Mouse (Mus musculus) MEL-GATA-1-ER (cell line): Measurements from ENCODE around the gene Slx4ip.

Experiments used
- DNase-seq: peaks from one replicate; pipeline ENCODE4 v3.0.0-alpha.2; 2012; ENCODE audit warnings: low read depth; ENCODE audit errors: extremely low read depth

The Slx4ip gene

DNA sequence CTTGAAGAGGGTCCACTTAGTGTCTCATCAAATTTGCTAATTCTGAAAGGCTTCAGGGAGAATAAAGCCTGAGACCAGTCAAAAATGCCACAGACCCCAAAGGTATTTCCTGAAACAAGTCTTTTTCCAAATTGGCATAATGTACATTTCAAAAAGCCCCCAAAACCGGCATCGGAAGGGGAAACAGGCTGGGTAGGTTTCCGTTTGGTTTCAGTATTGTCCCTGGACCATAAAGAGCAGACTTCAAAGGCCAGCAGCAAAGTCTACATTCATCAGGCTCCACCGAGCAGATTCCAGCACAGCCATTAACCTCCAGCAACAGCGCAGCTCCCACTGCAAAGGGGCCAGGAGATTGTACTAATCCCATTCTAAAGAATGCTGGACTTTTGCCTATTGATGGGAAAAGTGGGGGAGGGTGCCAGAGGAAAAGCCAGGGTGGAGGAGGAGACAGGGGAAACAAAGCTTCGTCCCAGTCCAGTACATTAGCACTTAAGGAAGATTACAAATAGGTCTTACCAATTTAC is 208.3 kb downstream of the Slx4ip start:
- DNase-seq: no peak

DNA sequence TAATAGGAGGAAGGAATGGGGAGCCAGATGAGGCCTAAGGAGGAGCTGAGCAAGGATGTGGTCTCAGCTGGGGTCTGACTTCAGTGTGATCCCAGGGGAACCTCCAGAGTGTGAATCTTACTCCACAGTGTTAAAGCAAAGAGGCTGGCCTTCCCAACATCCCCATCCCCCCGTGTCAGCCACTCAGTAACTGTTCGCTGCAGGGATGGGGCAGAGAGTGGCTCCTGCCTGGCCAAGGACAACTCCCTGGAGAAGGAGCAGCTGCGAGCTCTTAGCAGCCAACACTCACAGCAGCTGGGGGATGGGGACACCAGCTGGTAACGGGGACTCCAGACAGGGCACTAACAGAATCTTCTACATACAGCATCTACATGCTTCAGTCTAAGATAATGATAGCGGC is 210.1 kb downstream of the Slx4ip start:
- DNase-seq: no peak

DNA sequence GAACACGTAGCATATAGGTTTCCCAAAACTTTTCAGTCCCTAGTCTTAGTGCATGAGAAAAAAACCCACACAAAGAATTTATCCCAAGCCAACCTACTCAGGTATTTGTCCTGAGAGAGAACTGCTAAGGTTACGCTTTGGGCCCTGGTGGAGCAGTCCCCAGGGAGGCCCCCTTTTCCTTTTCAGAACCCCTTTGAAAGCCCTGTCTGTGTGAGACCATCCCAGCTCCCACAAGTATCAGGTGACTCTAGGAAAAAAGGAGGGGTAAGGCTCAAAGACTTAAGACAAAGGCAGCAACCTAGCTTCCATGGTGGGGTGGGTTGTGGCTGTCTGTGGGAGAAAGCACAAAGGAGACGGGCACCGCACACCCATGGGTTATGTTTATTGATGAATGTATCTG is 216.2 kb downstream of the Slx4ip start:
- no peak for DNase-seq

DNA sequence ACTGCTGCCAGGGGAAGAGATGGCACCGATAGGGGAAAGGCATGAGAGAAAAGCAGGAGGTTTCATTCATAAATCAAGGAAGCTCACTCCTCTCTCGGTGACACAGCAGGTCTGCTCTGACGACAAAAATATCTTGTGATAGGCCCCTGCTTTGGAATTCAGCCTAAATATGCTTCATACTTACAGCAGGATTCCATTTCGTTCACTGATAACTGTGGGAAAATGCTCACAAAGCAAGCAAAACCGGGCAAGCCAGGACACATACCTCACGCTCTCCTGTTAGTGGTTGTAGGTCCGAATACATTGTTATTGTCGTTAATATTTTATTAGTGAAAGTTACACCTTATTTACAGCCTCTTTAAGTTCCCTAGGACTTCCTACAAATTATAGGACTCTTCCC is 216.9 kb downstream of the Slx4ip start:
- no peak for DNase-seq

DNA sequence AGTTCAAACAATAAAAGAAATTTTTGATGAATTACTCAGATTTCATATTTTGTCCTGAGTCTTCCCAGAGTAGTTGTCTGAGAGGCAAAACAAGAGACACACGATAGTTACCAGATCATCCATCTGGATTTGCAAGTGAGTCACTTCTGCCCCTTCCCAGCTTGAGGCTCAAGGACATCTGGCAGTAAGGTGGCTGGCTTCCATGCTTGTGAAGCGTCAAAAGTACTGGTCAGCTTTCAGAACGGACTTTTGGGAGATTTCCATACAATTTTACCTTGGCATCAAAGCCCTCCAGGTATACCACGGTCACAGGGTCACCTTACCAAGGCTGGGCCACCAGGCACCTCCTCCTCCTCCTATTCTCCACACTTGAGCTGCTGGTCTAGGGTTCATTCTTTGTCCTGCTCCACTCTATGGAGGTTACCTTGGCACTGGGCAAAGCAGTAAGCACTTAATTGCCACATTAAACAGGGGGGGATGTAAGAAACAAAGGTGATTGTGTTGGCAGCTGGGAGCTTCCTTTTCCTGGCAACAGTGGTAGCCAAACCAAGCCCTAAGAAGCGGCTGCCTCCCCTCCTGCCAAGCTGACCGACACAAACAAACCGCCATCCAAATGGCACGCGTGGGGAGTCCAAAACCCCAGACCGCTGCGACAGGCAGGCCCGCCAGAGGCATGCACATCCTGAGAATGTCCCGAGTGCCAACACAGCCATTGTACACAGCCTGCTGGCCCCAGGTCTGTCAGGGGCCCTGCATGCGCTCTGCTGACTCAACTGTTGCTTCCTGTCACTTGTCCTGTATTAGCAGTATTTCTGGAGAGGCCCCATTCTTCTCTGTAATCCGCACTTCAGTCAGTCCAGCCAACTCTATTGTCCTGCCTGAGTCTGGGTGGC is 218.5 kb downstream of the Slx4ip start:
- DNase-seq: no peak

DNA sequence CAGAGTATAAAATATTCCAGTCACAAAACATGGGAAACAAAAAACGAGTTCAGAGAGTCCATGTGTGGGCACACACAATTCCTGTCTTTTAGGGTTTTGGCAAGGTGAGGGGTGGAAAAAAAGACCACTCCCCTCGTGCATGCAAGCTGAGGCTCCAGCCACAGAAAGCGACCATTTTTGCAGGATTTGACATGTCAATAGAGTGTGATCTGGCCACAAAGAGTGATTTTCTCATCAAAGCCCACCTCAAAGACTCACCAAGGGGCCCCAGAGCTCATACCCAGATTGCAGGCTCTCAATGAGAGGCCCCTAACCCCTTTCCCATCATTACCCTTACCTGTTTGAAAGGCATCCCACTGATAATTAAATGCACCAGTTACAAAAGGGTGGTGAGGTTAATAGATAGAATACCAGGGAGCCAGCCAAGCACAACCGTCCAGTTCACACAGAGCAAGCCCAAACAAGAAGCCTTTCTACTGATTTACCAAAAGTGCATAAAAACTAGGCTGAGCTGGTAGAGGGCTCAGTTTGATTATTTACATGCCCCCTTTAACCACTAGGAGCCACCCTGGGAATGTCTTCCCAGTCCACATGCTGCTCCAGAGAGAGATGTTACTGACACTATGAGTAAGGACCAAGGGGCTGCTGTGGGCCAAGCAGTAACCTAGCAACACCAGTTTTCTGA is 219.3 kb downstream of the Slx4ip start:
- DNase-seq: no peak

DNA sequence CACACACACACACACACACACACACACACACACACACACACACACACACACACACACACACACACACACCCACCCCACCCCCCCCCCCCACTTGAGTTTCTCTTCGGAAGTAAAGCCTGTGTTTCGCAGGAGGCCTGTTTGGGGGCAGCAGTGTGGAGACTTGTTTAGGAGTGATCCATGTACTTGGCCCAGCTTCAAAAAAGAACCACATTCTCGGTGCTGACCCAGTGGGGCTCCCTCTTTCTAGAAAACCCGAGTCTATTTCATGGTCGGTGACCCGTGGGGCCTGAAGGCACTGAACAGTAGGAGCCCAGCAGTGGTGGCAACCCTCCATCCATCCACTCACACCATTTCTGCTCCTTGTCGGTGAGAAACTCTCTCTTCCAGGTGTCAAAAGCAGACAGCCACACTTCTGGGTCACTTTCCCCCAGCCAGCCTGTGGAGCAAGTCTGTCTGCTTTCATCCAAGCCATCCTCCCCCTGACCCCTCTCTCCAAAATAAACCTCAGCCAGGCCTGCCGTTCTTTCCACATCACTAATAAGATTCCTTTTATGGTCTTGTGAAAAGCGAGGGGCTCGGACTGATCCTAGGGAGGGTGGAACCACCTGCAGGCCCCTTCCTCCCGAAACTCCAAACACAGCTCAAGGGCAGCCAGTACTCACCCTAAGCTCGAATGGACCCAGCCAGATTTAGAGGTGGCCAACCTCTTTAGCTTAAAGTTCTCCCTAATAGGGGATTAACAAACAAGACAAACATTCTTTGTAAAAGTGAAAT is 222.5 kb downstream of the Slx4ip start:
- DNase-seq: no peak

DNA sequence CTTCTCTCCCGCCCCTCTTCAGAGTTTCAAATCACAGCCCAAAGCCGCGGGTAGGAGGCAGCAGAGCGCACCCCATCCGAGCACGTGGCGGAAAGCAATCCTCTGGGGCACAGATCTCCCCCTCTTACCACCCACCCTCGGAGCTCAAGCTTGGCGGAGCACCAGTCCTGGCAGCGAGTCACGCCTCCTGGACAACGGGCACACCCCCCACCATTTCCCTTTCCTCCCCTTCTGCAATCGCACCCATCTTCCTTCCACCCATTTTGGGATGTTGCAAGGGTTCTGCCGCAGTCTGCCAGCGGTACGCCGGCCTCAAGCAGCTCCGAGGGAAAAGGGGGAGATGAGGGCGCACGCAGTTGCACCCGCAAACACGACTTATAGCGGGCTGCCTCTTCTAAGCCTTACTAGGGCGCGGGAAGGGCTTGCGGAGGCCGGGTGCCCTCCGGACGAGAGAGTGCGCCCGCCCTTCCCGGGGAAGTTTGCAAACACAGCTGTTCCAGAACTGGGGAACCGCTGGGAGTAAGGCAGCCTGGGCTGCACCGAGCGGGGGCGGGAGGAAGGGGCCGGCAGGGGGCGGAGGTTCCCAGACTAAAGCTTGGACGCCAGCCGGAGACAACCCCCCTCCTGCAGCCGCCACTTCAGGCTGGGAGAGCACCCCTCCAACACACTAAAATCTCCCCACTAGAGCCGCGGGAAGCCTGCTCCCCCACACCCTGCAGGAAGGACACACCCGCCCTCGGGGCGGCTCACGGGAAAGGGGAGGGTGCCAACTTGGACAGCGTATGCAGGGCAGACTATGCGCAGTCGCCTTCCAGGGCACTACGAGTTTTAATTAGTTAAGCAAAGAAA is 223.5 kb downstream of the Slx4ip start:
- no peak for DNase-seq

DNA sequence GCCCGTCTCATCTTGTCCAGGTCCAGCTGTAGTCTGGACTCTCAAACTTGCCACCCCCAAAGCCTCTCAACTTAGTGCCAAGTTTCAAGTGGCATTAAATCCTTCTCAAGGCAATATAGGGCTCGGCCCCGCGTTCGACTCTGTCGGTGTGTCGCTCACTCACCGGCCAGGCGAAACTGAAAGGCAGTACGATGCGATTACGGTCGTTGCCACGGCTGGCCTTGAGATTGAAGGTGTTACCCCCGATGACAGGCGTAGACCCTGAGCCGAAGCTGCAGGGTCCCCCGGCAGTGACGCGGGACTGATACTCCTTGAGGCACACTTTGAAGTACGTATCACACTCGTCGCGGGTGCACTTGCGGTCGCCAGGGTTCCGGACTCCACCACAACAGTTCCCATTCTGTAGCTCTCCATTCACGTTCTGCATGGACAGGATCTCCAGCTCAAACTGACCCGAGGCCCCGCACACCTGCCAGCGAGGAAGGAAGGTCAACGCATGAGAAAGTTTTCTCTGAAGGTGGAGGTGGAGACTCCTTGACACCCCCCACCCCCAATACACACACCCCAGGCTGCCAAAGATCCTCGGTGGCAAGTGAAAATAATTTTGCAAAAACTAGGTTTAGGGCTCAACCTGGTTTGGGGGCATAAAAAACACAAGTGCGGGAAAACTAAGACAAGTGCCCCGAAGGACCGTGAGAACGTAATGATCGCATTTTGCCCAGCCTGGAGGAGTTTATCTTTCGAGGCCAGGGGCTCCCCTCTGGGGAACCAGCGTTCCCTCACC is 224.4 kb downstream of the Slx4ip start:
- no peak for DNase-seq

DNA sequence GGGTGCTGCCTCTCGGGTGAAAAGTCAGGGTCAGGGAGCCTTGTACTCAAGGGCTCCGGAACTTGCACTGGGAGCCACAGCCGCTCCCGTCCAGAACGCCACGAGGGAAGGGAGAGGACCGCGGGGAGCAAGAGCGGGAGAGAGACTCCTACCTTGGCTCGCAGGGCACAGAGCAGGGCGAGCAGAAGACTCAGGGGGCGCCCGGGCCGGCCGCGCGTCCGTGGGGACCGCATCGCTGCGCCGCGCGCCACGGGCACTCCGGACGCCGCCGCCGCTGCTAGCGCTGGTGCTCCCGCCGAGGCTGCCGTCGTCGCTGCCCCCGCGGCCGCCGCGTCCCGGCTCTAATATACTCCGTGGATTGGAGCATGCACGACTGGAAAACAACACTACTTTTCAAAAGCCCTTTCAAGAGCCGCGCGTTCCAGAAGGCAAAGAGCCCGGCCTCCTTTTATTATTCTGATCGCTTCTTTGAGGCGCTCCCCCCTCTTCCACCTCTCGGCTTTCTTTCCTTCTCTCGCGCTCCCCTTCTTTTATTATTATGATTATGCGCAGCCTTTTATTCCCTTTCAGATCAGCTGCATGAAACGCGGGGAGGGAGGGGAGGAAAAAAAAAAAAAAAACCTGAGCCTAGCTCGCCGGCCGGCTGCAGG is 225.1 kb downstream of the Slx4ip start, which contains the start of gene Jag1:
Gene Jag1 (minus strand): TSS at position 620 of the 650 bp plus-strand sequence.
- no peak for DNase-seq

DNA sequence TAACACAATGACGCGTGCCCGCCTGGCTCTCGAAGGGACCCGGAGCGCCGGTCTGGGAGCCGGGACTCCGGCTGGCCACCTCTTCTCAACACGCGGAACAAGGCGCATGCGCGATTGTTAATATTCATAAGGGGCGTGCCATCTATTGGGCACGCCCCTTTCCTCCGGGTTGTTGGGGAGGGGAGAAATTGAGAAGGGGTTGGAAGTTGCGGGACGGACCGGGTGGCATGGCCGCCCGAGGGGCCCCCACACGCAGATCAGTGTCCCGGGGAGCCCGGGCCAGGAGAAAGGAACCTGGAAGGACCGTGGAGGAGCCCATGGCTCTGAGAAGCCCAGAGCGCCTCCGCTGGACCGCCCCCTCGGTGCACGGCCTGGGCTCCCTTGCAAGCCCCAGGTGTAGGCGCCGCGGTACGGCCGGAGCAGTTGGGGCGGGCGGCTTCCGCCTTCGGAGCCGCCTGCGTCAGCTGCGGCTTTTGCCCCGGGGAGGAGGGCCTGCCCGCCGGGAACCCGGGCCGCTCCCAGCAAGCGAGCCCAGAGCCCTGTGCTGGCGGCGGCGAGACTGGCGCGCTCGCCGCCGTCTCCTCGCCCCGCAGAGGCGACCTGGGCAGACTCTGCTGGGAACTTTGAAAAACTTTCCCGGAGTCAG is 225.8 kb downstream of the Slx4ip start:
- no peak for DNase-seq

DNA sequence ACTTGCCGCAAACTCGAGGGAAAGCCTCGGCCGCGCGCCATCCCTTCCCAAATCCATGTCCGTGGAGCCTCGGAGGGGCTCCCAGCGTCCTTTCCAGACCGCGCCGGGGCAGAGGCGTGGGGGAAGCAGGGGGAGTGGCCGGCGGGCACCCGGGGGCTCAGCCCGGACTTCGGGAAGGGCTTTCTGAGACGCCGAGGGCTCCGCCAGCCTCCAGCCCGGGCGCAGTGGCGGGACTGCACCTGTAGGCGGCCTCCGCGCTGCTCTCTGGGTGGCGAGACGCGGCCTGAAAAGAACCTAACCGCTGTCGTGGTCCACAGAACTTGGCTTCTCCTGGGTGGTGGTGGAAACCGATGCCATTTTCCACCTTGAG is 226.3 kb downstream of the Slx4ip start:
- DNase-seq: no peak
